Mouse (Mus musculus): ENCODE measurements around the gene Tmsb10. TPM values are rescaled to one million over a fixed set of nuclear protein-coding genes. Genes with fewer than 3 reads are reported as not detected.

Tmsb10 gene
- polyA plus RNA-seq, 1 experiment from 2014 or later = 5,026 TPM

GRCm38 (mm10) chr6:72949161-72949756 lies 9.3 kb downstream of the Tmsb10 start:
- Histone ChIP-seq H3K27me3 (ENCODE audit: control insufficient read depth, insufficient read depth, low read depth, low read length) (no peaks in the 10 kb centered on the region), H3K36me3 (ENCODE audit: control insufficient read depth, insufficient read depth, low read length) (no peaks in the 10 kb centered on the region), H3K4me3 (ENCODE audit: low read depth, low read length) (no peak overlapping the region), H3K9me3 (replicated peaks; ENCODE audit: control insufficient read depth, low read length, poor library complexity, severe bottlenecking) (no peaks in the 10 kb centered on the region), H3K9ac (ENCODE audit: low read depth, low read length) (no peak overlapping the region), H3K27ac (ENCODE audit: low read length) (no peak overlapping the region), H3K4me2 (ENCODE audit: low read length) (no peak overlapping the region), H3K4me1 (ENCODE audit: control insufficient read depth, insufficient read depth, low read length) (no peaks in the 10 kb centered on the region)
- ATAC-seq = no peak
- 87% methylated on average over 9 of the region's 9 CpGs for WGBS

DNA sequence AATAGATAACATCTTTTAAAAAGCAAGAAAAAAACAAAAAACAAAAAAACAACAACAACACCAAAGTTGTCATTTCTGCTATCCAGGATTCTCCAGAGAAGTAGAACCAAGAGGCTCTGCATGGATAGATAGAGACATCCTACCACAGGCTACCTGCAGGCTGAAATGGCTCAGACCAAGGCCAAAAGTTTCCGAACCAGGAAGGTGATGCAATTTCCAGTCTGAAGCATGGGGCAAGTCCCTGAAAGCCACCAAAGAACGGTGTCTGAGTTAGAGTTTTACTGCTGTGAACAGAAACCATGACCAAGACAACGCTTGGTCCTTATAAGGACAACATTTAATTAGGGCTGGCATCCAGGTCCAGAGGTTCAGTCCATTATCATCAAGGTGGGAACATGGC lies 10.2 kb downstream of the Tmsb10 start:
- 96% methylated on average over 3 of the region's 3 CpGs for WGBS
- H3K4me2 ChIP-seq (ENCODE audit: low read length) = no peak overlapping the region
- H3K4me3 ChIP-seq (ENCODE audit: low read depth, low read length) = no peak overlapping the region
- H3K36me3 ChIP-seq (ENCODE audit: control insufficient read depth, insufficient read depth, low read length) = no peaks in the 10 kb centered on the region
- ATAC-seq = no peak
- H3K27ac ChIP-seq (ENCODE audit: low read length) = no peak overlapping the region
- no peaks in the 10 kb centered on the region for H3K9me3 ChIP-seq (replicated peaks; ENCODE audit: control insufficient read depth, low read length, poor library complexity, severe bottlenecking)
- H3K27me3 ChIP-seq (ENCODE audit: control insufficient read depth, insufficient read depth, low read depth, low read length) = no peaks in the 10 kb centered on the region
- H3K4me1 ChIP-seq (ENCODE audit: control insufficient read depth, insufficient read depth, low read length) = no peaks in the 10 kb centered on the region
- H3K9ac ChIP-seq (ENCODE audit: low read depth, low read length) = no peak overlapping the region

DNA sequence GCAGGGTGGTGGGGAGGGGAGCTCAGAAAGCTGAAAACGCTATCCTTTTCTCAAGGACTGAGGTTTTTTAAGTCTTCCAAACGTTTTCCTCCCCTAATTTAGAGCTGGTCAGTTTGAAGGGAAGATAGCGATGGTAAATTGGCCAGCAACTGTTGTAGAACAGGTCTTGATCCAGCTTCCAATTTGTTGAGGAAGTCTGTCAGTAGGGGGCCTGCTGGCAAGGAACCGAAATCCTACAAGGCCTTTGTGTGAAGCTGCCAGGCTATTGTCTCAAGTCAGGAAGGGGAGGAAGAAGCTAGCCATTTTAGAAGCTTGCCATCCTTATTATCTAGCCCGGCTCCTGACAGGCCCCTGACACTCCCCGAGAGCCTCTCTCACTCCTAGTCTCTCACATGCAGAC lies 10.6 kb downstream of the Tmsb10 start:
- no peak overlapping the region for H3K4me3 ChIP-seq (ENCODE audit: low read depth, low read length)
- H3K36me3 ChIP-seq (ENCODE audit: control insufficient read depth, insufficient read depth, low read length) = no peaks in the 10 kb centered on the region
- H3K4me2 ChIP-seq (ENCODE audit: low read length) = no peak overlapping the region
- no peak overlapping the region for H3K9ac ChIP-seq (ENCODE audit: low read depth, low read length)
- H3K27ac ChIP-seq (ENCODE audit: low read length) = no peak overlapping the region
- 40% methylated on average over 6 of the region's 6 CpGs for WGBS
- no peaks in the 10 kb centered on the region for H3K4me1 ChIP-seq (ENCODE audit: control insufficient read depth, insufficient read depth, low read length)
- no peaks in the 10 kb centered on the region for H3K27me3 ChIP-seq (ENCODE audit: control insufficient read depth, insufficient read depth, low read depth, low read length)
- H3K9me3 ChIP-seq (replicated peaks; ENCODE audit: control insufficient read depth, low read length, poor library complexity, severe bottlenecking) = no peaks in the 10 kb centered on the region
- no peak for ATAC-seq

GRCm38 (mm10) chr6:72940493-72940892 lies 18.1 kb downstream of the Tmsb10 start:
- Histone ChIP-seq H3K9me3 (replicated peaks; ENCODE audit: control insufficient read depth, low read length, poor library complexity, severe bottlenecking) (no peaks in the 10 kb centered on the region), H3K36me3 (ENCODE audit: control insufficient read depth, insufficient read depth, low read length) (no peaks in the 10 kb centered on the region), H3K4me1 (ENCODE audit: control insufficient read depth, insufficient read depth, low read length) (no peaks in the 10 kb centered on the region), H3K27ac (ENCODE audit: low read length) (no peak overlapping the region), H3K4me3 (ENCODE audit: low read depth, low read length) (no peak overlapping the region), H3K9ac (ENCODE audit: low read depth, low read length) (no peak overlapping the region), H3K27me3 (ENCODE audit: control insufficient read depth, insufficient read depth, low read depth, low read length) (no peaks in the 10 kb centered on the region), H3K4me2 (ENCODE audit: low read length) (no peak overlapping the region)
- 8% methylated on average over 3 of the region's 3 CpGs for WGBS
- peak; percentile 72 for ATAC-seq

GRCm38 (mm10) chr6:72937859-72938258 lies 20.7 kb downstream of the Tmsb10 start:
- Histone ChIP-seq H3K9me3 (replicated peaks; ENCODE audit: control insufficient read depth, low read length, poor library complexity, severe bottlenecking) (no peaks in the 10 kb centered on the region), H3K4me2 (ENCODE audit: low read length) (no peak overlapping the region), H3K27ac (ENCODE audit: low read length) (no peak overlapping the region), H3K4me3 (ENCODE audit: low read depth, low read length) (no peak overlapping the region), H3K9ac (ENCODE audit: low read depth, low read length) (no peak overlapping the region), H3K27me3 (ENCODE audit: control insufficient read depth, insufficient read depth, low read depth, low read length) (no peaks in the 10 kb centered on the region), H3K4me1 (ENCODE audit: control insufficient read depth, insufficient read depth, low read length) (no peaks in the 10 kb centered on the region), H3K36me3 (ENCODE audit: control insufficient read depth, insufficient read depth, low read length) (no peaks in the 10 kb centered on the region)
- WGBS = 78% methylated on average over 5 of the region's 5 CpGs
- ATAC-seq = no peak

- Histone ChIP-seq H3K27ac (ENCODE audit: low read length) (no peak overlapping the region), H3K36me3 (ENCODE audit: control insufficient read depth, insufficient read depth, low read length) (no peaks in the 10 kb centered on the region), H3K27me3 (ENCODE audit: control insufficient read depth, insufficient read depth, low read depth, low read length) (no peaks in the 10 kb centered on the region), H3K9me3 (replicated peaks; ENCODE audit: control insufficient read depth, low read length, poor library complexity, severe bottlenecking) (no peaks in the 10 kb centered on the region), H3K4me3 (ENCODE audit: low read depth, low read length) (no peak overlapping the region), H3K9ac (ENCODE audit: low read depth, low read length) (no peak overlapping the region), H3K4me1 (ENCODE audit: control insufficient read depth, insufficient read depth, low read length) (no peaks in the 10 kb centered on the region), H3K4me2 (ENCODE audit: low read length) (no peak overlapping the region)
- ATAC-seq = no peak
- WGBS = 87% methylated on average over 3 of the region's 3 CpGs
These were observed 21.1 kb downstream of the Tmsb10 start for GRCm38 (mm10) chr6:72937430-72937829.

- 93% methylated on average over 1 of the region's 1 CpGs for WGBS
- H3K36me3 ChIP-seq (ENCODE audit: control insufficient read depth, insufficient read depth, low read length) = no peaks in the 10 kb centered on the region
- no peak for ATAC-seq
These were observed 25.6 kb downstream of the Tmsb10 start for GRCm38 (mm10) chr6:72932955-72933354.

DNA sequence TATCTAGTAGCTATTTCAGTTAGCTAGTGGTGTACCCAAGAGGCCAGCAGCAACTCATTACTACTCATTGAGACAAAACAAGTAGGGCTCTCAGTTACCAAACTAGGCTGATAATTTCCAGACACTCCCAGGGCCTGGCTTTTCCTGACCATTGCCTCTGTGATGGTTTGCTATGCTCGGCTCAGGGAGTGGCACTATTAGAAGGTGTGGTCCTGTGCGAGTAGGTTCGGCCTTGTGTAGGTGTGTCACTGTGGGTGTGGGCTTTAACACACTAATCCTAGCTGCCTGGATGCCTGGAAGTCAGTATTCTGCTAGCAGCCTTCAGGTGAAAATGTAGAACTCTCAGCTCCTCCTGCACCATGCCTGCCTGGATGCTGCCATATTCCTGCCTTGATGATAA lies 27.0 kb downstream of the Tmsb10 start:
- WGBS = 88% methylated on average over 3 of the region's 3 CpGs
- H3K27me3 ChIP-seq (ENCODE audit: control insufficient read depth, insufficient read depth, low read depth, low read length) = no peaks in the 10 kb centered on the region
- no peak overlapping the region for H3K4me3 ChIP-seq (ENCODE audit: low read depth, low read length)
- no peaks in the 10 kb centered on the region for H3K9me3 ChIP-seq (replicated peaks; ENCODE audit: control insufficient read depth, low read length, poor library complexity, severe bottlenecking)
- H3K4me1 ChIP-seq (ENCODE audit: control insufficient read depth, insufficient read depth, low read length) = no peaks in the 10 kb centered on the region
- H3K36me3 ChIP-seq (ENCODE audit: control insufficient read depth, insufficient read depth, low read length) = no peaks in the 10 kb centered on the region
- no peak overlapping the region for H3K9ac ChIP-seq (ENCODE audit: low read depth, low read length)
- no peak overlapping the region for H3K4me2 ChIP-seq (ENCODE audit: low read length)
- ATAC-seq = no peak
- no peak overlapping the region for H3K27ac ChIP-seq (ENCODE audit: low read length)

More at GRCm38 (mm10) chr6:72932955-72933354, 25.6 kb downstream of the Tmsb10 start:
- Histone ChIP-seq H3K9ac (ENCODE audit: low read depth, low read length) (no peak overlapping the region), H3K27me3 (ENCODE audit: control insufficient read depth, insufficient read depth, low read depth, low read length) (no peaks in the 10 kb centered on the region), H3K27ac (ENCODE audit: low read length) (no peak overlapping the region), H3K4me1 (ENCODE audit: control insufficient read depth, insufficient read depth, low read length) (no peaks in the 10 kb centered on the region), H3K4me3 (ENCODE audit: low read depth, low read length) (no peak overlapping the region), H3K9me3 (replicated peaks; ENCODE audit: control insufficient read depth, low read length, poor library complexity, severe bottlenecking) (no peaks in the 10 kb centered on the region), H3K4me2 (ENCODE audit: low read length) (no peak overlapping the region)

- Histone ChIP-seq H3K4me2 (ENCODE audit: low read length) (no peak overlapping the region), H3K27ac (ENCODE audit: low read length) (no peak overlapping the region), H3K4me1 (ENCODE audit: control insufficient read depth, insufficient read depth, low read length) (no peaks in the 10 kb centered on the region), H3K9ac (ENCODE audit: low read depth, low read length) (no peak overlapping the region), H3K36me3 (ENCODE audit: control insufficient read depth, insufficient read depth, low read length) (no peaks in the 10 kb centered on the region), H3K9me3 (replicated peaks; ENCODE audit: control insufficient read depth, low read length, poor library complexity, severe bottlenecking) (no peaks in the 10 kb centered on the region), H3K27me3 (ENCODE audit: control insufficient read depth, insufficient read depth, low read depth, low read length) (no peaks in the 10 kb centered on the region), H3K4me3 (ENCODE audit: low read depth, low read length) (no peak overlapping the region)
- whole genome bisulfite sequencing = 89% methylated on average over 4 of the region's 4 CpGs
- ATAC-seq = no peak
These were observed 28.7 kb downstream of the Tmsb10 start for GRCm38 (mm10) chr6:72929795-72930398.

Measured in midbrain, embryonic 16.5 days (tissue).